Mouse (Mus musculus) spleen, postnatal 14 days (tissue): ENCODE data around the gene Atp13a3.
A peak's percentile ranks its signal among the peaks of the same experiment; 100 is the strongest.
"Not testable (repeated sequence)": the region's sequence is repeated elsewhere in the genome, so short reads cannot be mapped to it uniquely, and the experiment has no call there.

ENCODE experiments used
- DNase-seq, 2 experiments: peaks; one replicate each; pipeline ENCODE4 v3.0.0; 2021 to 2022; ENCODE audit warnings: low spot score in 2 of 2

Gene Atp13a3

GRCm38 (mm10) chr16:30412680-30413079 lies 6.9 kb upstream of the Atp13a3 start:
- DNase-seq, result no peak

DNA sequence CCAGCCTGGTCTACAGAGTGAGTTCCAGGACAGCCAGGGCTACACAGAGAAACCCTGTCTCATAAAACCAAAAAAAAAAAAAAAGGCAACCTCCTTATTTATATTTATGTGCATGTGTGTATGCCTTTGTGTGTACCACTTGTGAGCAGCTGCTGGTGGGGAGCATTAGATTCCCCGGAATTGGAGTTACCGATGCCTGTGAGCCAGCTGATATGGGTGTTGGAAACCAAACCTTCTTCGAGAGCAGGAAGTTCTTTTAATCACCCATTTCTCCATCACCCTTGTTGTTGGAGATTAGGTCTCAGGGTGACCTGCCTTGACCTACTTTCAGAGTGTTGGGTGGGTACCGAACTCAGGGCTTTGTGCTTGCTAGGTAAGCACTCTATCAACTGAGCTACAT lies 5.1 kb upstream of the Atp13a3 start:
- DNase-seq, result no peak

- peak in 1 of 2 experiments; percentile 18 for DNase-seq
Measured at GRCm38 (mm10) chr16:30407513-30407912, 1.7 kb upstream of the Atp13a3 start.

DNA sequence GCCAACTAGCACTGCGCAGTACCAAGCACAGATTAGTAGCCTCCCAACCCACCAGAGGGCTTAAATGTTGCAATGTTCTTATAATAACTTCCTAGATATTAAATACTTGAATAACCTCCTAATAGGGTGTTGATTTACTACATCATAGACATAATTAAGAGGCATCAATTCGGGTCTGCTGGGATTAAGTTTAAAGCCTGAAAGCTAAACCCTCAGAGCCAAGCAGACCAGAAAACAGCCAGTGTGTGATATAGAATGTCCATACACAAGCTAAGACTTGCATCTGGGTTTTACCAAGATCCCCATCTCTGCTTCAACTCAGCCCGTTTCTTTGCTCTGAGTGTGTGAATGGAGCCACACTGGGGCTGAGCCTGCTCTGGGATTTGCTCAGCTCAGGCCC lies 2.2 kb downstream of the Atp13a3 start:
- no peak for DNase-seq

GRCm38 (mm10) chr16:30397127-30398057 lies 8.4 kb downstream of the Atp13a3 start:
- no peak for DNase-seq

DNA sequence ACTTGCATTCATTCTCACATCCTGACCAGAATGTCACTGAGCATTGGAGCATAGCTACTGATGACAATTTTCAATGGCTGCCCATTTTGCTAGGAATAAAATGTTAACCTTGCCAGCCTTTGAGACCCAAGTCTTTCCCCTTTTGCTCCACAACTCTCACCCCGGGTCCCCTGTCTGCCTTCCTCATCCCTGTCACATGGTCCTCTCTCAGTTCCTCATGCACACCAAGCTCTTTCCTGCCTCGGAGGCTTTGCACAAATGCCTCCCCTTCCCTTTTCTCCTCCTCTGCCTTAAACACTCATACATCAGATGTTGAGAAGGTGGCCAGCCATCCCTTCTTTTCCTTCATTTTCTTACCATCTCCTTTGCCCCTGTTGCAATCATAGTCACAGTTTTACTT lies 10.6 kb downstream of the Atp13a3 start:
- DNase-seq, result no peak

GRCm38 (mm10) chr16:30390650-30391340 lies 15.0 kb downstream of the Atp13a3 start:
- no peak for DNase-seq

GRCm38 (mm10) chr16:30389831-30390649 lies 15.7 kb downstream of the Atp13a3 start:
- DNase-seq, result peak in 1 of 2 experiments; percentile 16

GRCm38 (mm10) chr16:30389210-30389684 lies 16.5 kb downstream of the Atp13a3 start:
- peak; percentile 30 to 37 for DNase-seq

DNA sequence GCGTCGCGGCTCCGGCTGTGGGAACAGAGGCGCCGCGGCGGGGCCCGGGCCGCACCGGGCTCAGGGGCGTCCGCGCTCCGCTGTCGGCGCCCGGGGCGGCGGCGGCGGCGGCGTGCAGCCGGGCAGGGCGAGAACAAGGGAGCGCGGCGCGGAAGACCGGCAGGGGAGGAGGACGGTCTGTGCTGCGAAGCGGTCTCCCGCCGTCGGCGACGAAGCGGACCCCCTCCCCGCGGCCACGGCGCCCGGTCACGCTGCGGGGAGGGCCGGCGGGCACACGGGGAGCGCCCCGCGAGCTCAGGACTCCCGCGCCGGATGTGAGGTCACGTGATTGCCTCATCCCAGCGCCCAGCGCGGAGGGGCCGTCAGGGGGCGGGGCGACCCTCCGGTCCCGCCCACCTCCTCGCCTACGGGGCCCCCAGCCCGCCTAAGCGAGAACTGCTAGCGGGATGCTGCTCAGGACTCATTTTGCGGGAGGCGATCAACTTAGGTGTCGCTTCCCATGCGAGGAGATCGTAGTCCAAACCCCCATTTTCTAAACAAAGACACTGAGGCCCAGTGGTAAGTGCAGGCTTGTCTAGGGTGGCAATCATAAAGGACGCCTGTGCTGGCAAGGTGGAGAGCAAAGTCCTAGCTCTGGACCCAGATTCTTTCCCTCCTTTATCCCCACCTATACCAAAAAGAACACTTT lies 17.1 kb downstream of the Atp13a3 start:
- DNase-seq, result peak; percentile 82 to 85

DNA sequence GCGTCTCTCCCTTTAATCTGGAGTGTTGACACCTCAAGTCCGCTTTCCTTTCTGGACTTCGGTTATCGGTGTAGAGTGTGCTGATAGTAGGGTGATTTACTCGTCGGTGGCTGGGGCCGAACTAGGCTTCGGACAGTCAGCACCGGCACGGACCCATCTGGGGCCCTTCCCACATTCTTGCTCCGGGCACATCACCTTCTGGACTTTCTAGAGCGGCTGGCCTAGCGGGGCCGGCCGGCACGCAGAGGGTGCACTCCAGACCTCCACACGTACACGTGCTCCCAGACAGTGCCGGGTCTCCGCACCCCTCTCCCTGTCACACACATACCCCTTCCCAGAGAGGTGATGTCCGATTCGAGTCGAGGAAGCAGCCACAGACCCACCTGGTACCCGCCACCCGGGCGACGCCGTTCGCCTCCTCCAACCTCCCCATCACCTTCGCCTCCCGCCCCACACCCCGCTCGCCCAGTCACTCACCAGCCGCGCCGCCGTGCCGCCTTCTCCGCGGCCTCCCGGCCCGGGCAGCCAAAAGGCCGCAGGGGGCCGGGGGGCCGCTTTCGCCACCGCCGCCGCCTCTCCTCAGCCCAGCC lies 17.8 kb downstream of the Atp13a3 start:
- peak; percentile 20 to 39 for DNase-seq

DNA sequence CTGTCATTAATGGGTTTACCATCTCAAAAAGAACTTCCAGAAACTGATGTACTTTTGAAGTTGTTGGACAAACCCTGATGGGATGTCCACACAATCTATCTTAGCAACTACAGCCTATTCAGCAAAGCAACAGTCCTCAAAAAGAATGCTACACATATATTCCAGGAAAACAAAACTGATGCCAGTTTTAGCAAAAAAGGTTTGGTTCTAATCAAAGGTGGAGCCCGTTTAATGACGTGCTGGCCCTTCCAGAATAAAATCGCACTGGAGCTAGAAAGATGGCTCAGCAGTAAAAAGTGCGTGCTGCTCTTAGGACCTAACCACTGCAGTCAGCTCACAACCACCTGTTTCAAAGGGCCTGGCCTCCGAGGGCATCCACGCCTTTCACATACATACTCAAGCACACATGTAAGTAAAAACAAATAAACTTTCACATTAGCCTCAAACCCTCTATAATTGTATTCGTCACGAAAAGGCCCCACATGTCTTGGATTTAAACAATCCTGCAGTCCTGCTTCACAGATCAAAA lies 18.8 kb downstream of the Atp13a3 start:
- DNase-seq, result no peak

GRCm38 (mm10) chr16:30385531-30385930 lies 20.2 kb downstream of the Atp13a3 start:
- no peak for DNase-seq

GRCm38 (mm10) chr16:30376237-30376636 lies 29.5 kb downstream of the Atp13a3 start:
- DNase-seq, result no peak

GRCm38 (mm10) chr16:30374927-30375326 lies 30.8 kb downstream of the Atp13a3 start:
- no peak for DNase-seq

- peak in 1 of 2 experiments; percentile 19 for DNase-seq
Measured at GRCm38 (mm10) chr16:30374266-30374665, 31.5 kb downstream of the Atp13a3 start.

DNA sequence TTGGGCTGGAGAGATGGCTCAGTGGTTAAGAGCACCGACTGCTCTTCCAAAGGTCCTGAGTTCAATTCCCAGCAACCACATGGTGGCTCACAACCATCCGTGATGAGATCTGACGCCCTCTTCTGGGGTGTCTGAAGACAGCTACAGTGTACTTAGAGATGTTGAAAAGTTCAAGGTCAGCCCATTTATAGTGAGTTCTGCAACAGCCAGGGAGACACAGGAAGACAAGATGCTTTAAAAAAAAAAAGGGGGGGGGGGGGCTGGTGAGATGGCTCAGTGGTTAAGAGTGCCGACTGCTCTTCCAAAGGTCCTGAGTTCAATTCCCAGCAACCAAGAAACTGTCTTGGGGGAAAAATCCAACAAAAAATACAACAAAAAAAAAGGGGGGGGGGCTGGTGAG lies 32.5 kb downstream of the Atp13a3 start:
- DNase-seq, result not testable (repeated sequence)

- DNase-seq, result no peak
Measured at GRCm38 (mm10) chr16:30367395-30367794, 38.4 kb downstream of the Atp13a3 start.

DNA sequence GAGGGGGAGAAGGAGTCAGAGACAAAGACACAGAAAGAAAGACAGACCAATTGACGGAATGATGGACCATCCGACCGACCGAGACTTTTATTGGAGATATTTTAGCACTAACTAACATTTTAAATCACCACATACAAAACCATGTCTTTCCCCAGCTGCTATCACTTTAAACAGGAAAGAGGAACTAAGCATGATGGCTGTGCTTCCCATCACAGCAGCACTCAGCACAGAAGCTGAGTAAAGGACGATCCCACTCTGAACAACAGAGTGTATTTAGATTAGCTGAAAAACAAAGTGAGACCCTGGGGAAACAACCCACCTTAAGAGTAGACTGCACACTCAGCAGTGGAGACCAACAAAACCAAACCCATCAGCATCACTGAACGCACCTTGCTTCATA lies 41.2 kb downstream of the Atp13a3 start:
- no peak for DNase-seq

GRCm38 (mm10) chr16:30362528-30362927 lies 43.2 kb downstream of the Atp13a3 start:
- no peak for DNase-seq

- DNase-seq, result not testable (repeated sequence)
Measured at GRCm38 (mm10) chr16:30353489-30353888, 52.3 kb downstream of the Atp13a3 start.
